Mouse (Mus musculus) midbrain, embryonic 14.5 days (tissue): ENCODE results near the gene C1qtnf5. TPM values are rescaled to one million over a fixed set of nuclear protein-coding genes. Genes with fewer than 3 reads are reported as not detected.

ENCODE experiments used
- polyA plus RNA-seq: library from polyadenylated mRNA; unstranded; fragments of >200 nt; fragmentation: Nextera tagmentation; extraction: Ambion mirVana; gene quantifications from 2 replicates; pipeline ENCODE4 v1.2.1, GENCODE M21; 2014

C1qtnf5 gene
- polyA plus RNA-seq, 1 experiment from 2014 or later: 3.7 TPM

Other genes starting within 250 kb of the C1qtnf5 start
- gene Thy1, start 63.9 kb upstream of the C1qtnf5 start, polyA plus RNA-seq: 1.6 and 1.8 TPM in 2 replicates
- gene Usp2, start 40.2 kb upstream of the C1qtnf5 start, polyA plus RNA-seq: 6.6 and 9.4 TPM in 2 replicates
- gene Mfrp, start 5.5 kb upstream of the C1qtnf5 start, polyA plus RNA-seq: 0.09 and 0.11 TPM in 2 replicates
- gene Gm49380, start 6.3 kb downstream of the C1qtnf5 start, polyA plus RNA-seq: 0.11 and 0.12 TPM in 2 replicates
- gene Rnf26, start 6.3 kb downstream of the C1qtnf5 start, polyA plus RNA-seq: 25.7 and 29.9 TPM in 2 replicates
- gene Mcam, start 27.2 kb downstream of the C1qtnf5 start, polyA plus RNA-seq: 6.1 and 13.2 TPM in 2 replicates
- gene Cbl, start 126.8 kb downstream of the C1qtnf5 start, polyA plus RNA-seq: 20.1 and 27.6 TPM in 2 replicates
- gene Ccdc153, start 133.4 kb downstream of the C1qtnf5 start, polyA plus RNA-seq: not detected in 2 replicates
- gene Pdzd3, start 144.2 kb downstream of the C1qtnf5 start, polyA plus RNA-seq: 0.49 and 0.57 TPM in 2 replicates
- gene Nlrx1, start 161.4 kb downstream of the C1qtnf5 start, polyA plus RNA-seq: 3.7 and 3.9 TPM in 2 replicates
- gene Abcg4, start 181.4 kb downstream of the C1qtnf5 start, polyA plus RNA-seq: 18.9 and 20.1 TPM in 2 replicates
- gene Hinfp, start 198.4 kb downstream of the C1qtnf5 start, polyA plus RNA-seq: 15.9 and 24.7 TPM in 2 replicates
- 25.2 and 25.5 TPM in 2 replicates for gene C2cd2l, start 213.0 kb downstream of the C1qtnf5 start, polyA plus RNA-seq
- gene Dpagt1, start 218.8 kb downstream of the C1qtnf5 start, polyA plus RNA-seq: 37.0 and 40.5 TPM in 2 replicates
- 98.1 and 128 TPM in 2 replicates for gene H2afx, start 227.4 kb downstream of the C1qtnf5 start, polyA plus RNA-seq
- gene Hmbs, start 237.0 kb downstream of the C1qtnf5 start, polyA plus RNA-seq: 53.5 and 64.7 TPM in 2 replicates